Mouse (Mus musculus): ENCODE measurements at regions not wholly inside any gene's neighbourhood (a gene's known extent, or its start where the extent isn't known, plus 50 kb on each side); places are given as distances from the start of the nearest gene placed in this dataset.

GRCm38 (mm10) chr17:61426846-61427245 lies 1454.3 kb downstream of the Efna5 start:
- TF ChIP-seq CTCF (IDR thresholded peaks at IDR 0.05; ENCODE audit: low read depth): no peak
- H3K9ac ChIP-seq (ENCODE audit: low read depth, low read length): no peak overlapping the region
- H3K36me3 ChIP-seq (ENCODE audit: insufficient read depth, low read length): no peaks in the 10 kb centered on the region
- peak overlapping the region; percentile 35; the same call in 1 of the 2 replicates for H3K4me2 ChIP-seq (ENCODE audit: low read length)
- 30% methylated on average over 8 of the region's 8 CpGs for WGBS
- DNase-seq (ENCODE audit: low spot score) (peak; percentile 63), ATAC-seq (replicated peaks; ENCODE audit: low FRiP score, low read depth) (0 out of 2 replicates have a peak, but pooled peaks have one; percentile 49)
- H3K27me3 ChIP-seq (ENCODE audit: insufficient read depth, low read length): no peaks in the 10 kb centered on the region
- no peak overlapping the region for H3K4me3 ChIP-seq (replicated peaks; ENCODE audit: low read depth, low read length)
- H3K27ac ChIP-seq: no peak overlapping the region
- H3K4me1 ChIP-seq (replicated peaks; ENCODE audit: insufficient read depth, low read length): no peaks in the 10 kb centered on the region
- H3K9me3 ChIP-seq (replicated peaks; ENCODE audit: low read length): no peaks in the 10 kb centered on the region

Data from kidney, postnatal 0 days (tissue).